Mouse (Mus musculus) midbrain, postnatal 0 days (tissue): Measurements from ENCODE around the gene Neurl1a. TPM values are rescaled to one million over a fixed set of nuclear protein-coding genes. Genes with fewer than 3 reads are reported as not detected.

Source experiments
- ATAC-seq: fragments of 200-750 bp; cut with Nextera tagmentation; 2 replicates; pipeline ENCODE4 v1.8.0; 2017; ENCODE audit warnings: moderate number of reproducible peaks, mild to moderate bottlenecking, moderate TSS enrichment, moderate library complexity; ENCODE audit not compliant: low FRiP score
- DNase-seq: peaks from one replicate; pipeline ENCODE4 v3.0.0-alpha.2; 2015; ENCODE audit warnings: low spot score
- H3K27ac ChIP-seq: fragments of 300-500 bp; sonication (generic); 2 replicates; pipeline ENCODE4 v1.5.1; 2014; ENCODE audit warnings: low read depth, mild to moderate bottlenecking, low read length, mixed read lengths
- H3K27me3 ChIP-seq: fragments of 300-500 bp; sonication (generic); 2 replicates; pipeline ENCODE4 v1.6.1; 2014; ENCODE audit warnings: low read length, control low read depth, mixed read lengths; ENCODE audit not compliant: insufficient read depth
- H3K36me3 ChIP-seq: fragments of 300-500 bp; sonication (generic); 2 replicates; pipeline ENCODE4 v1.6.1; 2014; ENCODE audit warnings: low read length, control low read depth, mixed read lengths; ENCODE audit not compliant: insufficient read depth
- H3K4me1 ChIP-seq: fragments of 300-500 bp; sonication (generic); 2 replicates; pipeline ENCODE4 v1.6.1; 2014; ENCODE audit warnings: mild to moderate bottlenecking, control low read depth, antibody characterized with exemption, low read length, mixed read lengths; ENCODE audit not compliant: insufficient read depth
- H3K4me2 ChIP-seq: fragments of 300-500 bp; sonication (generic); 2 replicates; pipeline ENCODE4 v1.6.1; 2014; ENCODE audit warnings: low read depth, mild to moderate bottlenecking, low read length, mixed read lengths; ENCODE audit not compliant: poor library complexity, severe bottlenecking
- H3K4me3 ChIP-seq: fragments of 300-500 bp; sonication (generic); 2 replicates; pipeline ENCODE4 v1.5.1; 2014; ENCODE audit warnings: low read depth, mild to moderate bottlenecking, low read length, moderate library complexity
- H3K9ac ChIP-seq: fragments of 300-500 bp; sonication (generic); replicated peaks from 2 replicates; pipeline ENCODE4 v1.6.1; 2014; ENCODE audit warnings: mild to moderate bottlenecking, low read length, moderate library complexity, mixed read lengths; ENCODE audit not compliant: poor library complexity, severe bottlenecking
- H3K9me3 ChIP-seq: fragments of 300-500 bp; sonication (generic); 2 replicates; pipeline ENCODE4 v1.6.1; 2016; ENCODE audit warnings: low read length, control low read depth
- CTCF ChIP-seq: IDR thresholded peaks from 2 replicates; pipeline ENCODE4 v1.5.1; 2016; ENCODE audit warnings: antibody characterized with exemption, mild to moderate bottlenecking
- WGBS: fragments of 180-500 bp; shearing (Covaris S2); extraction: QIAGEN DNeasy Blood & Tissue Kit; methylation state at CpG from one replicate; pipeline ENCODE4 v1.1.7; 2014; 5-methylcytosine and 5-hydroxymethylcytosine counted together
- polyA plus RNA-seq: library from polyadenylated mRNA; unstranded; fragments of >200 nt; fragmentation: Nextera tagmentation; extraction: Ambion mirVana; gene quantifications from 2 replicates; pipeline ENCODE4 v1.2.1, GENCODE M21; 2015
- total RNA-seq: library from RNA; depleted of rRNA; stranded (reverse); fragments of >200 nt; gene quantifications from 2 replicates; pipeline ENCODE4 v1.2.3, GENCODE M21; 2014

Gene Neurl1a
- total and polyA plus RNA-seq, 2 experiments from 2014 or later = 16.2 to 82.4 TPM

DNA sequence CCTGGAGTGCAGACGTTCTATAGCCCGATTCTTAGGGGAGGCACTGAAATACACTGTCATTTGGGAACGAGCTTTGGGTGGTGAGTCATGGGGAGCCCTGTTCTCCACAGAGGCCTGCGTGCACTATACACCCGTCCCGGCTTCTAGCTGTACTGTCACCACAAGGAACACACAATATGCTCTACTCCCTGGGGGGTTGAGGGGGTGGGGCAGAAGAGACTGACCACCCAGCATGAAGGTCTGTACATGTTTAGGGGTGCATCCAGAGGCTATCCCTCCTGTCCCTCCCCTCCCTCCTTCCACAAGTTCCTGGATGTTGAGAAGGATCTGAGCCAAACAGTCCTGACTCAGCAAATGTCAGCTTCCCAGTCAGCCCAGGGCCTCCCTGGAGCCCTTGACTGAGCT is 103.4 kb downstream of the Neurl1a start:
- 0 out of 2 replicates have a peak, but pooled peaks cover 2% of the 10 kb centered on the region for H3K36me3 ChIP-seq
- no peak overlapping the region for H3K4me2 ChIP-seq
- ATAC-seq (no peak), DNase-seq (no peak)
- no peak overlapping the region for H3K9ac ChIP-seq
- H3K4me1 ChIP-seq = no peaks in the 10 kb centered on the region
- 80% methylated on average over 6 of the region's 6 CpGs for WGBS
- no peaks in the 10 kb centered on the region for H3K9me3 ChIP-seq
- H3K4me3 ChIP-seq = no peak overlapping the region
- no peak overlapping the region for H3K27ac ChIP-seq
- TF ChIP-seq CTCF = no peak
- no peaks in the 10 kb centered on the region for H3K27me3 ChIP-seq

DNA sequence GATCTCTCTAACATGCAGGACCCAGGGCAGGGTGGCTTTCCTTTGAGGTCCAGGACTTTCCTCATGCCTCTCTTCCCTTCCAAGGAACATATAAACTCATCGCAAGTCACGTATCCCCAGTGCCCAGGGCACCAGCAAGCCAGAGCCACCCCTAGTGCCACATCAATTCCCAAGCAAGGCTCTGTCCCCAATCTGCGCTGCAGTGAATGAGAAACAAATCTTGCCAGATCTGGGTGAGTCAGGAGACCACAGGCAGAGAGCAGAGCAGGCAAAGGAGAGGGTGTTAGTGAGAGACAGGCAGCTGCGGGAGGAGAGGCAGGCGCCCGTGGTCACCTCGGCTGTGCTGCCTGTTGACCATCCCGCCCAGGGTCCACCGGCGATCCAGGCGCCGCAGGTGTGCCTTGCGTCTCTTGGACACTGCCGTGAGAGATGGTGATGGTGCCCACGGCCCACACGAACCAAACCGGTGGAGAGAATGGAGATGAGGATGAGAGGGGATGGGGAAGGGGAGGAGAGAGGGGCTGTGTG is 104.1 kb downstream of the Neurl1a start:
- no peak for ATAC-seq
- Histone ChIP-seq H3K27ac (no peak overlapping the region), H3K9me3 (no peaks in the 10 kb centered on the region), H3K4me1 (no peaks in the 10 kb centered on the region), H3K27me3 (no peaks in the 10 kb centered on the region), H3K36me3 (0 out of 2 replicates have a peak, but pooled peaks cover 2% of the 10 kb centered on the region), H3K9ac (no peak overlapping the region), H3K4me2 (no peak overlapping the region), H3K4me3 (no peak overlapping the region)
- TF ChIP-seq CTCF = no peak
- no peak for DNase-seq
- 99% methylated on average over 17 of the region's 17 CpGs for WGBS

DNA sequence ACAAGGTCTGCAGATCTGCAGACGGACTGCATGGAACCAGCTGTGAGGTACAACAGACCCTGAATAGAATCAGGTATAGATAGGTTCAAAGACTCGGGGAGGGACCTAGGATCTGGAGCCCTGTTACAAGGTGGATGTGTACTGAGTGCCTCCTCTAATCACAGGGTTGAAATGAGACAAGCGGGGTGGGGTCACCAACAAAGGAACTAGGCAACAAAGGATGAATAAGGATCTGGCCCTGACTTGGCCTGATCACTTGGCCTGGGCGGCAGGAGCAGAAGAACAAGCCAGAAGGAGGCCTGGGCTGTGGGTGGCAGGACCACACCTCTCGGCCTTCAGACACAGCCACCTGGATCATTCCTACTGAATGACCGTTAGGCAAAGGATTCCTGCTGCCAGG is 107.0 kb downstream of the Neurl1a start:
- Histone ChIP-seq H3K4me3 (no peak overlapping the region), H3K9me3 (no peaks in the 10 kb centered on the region), H3K4me2 (no peak overlapping the region), H3K4me1 (no peaks in the 10 kb centered on the region), H3K27ac (no peak overlapping the region), H3K9ac (no peak overlapping the region), H3K36me3 (no peaks in the 10 kb centered on the region), H3K27me3 (no peaks in the 10 kb centered on the region)
- no peak for DNase-seq
- WGBS = 82% methylated on average over 6 of the region's 6 CpGs
- TF ChIP-seq CTCF = no peak
- no peak for ATAC-seq

DNA sequence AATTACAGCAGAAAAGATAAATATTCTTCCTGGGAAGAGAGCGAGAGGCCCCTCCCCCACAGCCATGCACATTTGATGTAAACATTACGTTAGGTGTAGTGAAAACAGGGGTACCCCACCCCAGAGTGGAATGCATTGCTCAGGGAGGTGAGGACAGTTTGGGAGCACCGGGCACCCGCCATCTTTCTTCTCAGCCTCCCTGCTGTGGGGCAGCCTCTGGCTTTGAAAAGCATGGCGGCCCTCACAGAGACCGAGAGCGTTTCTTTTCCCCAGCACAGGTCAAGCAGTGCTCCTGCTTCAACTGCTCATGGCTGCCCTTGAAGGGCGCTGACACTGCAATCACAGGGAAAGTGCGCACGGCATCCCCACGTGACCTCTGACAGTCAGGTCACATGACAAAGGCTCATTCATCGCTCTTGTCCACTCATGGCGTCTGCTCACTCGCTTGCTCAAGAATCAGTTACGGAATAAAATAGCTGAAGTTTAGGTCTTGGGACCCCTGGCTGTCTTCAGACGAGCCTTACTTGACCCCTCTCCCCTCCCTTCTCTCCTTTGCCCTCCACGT is 108.3 kb downstream of the Neurl1a start:
- Histone ChIP-seq H3K36me3 (no peaks in the 10 kb centered on the region), H3K27me3 (no peaks in the 10 kb centered on the region), H3K4me2 (no peak overlapping the region), H3K4me1 (no peaks in the 10 kb centered on the region), H3K4me3 (no peak overlapping the region), H3K27ac (no peak overlapping the region), H3K9me3 (no peaks in the 10 kb centered on the region), H3K9ac (no peak overlapping the region)
- TF ChIP-seq CTCF = no peak
- WGBS = 77% methylated on average over 17 of the region's 17 CpGs
- no peak for DNase-seq
- no peak for ATAC-seq

DNA sequence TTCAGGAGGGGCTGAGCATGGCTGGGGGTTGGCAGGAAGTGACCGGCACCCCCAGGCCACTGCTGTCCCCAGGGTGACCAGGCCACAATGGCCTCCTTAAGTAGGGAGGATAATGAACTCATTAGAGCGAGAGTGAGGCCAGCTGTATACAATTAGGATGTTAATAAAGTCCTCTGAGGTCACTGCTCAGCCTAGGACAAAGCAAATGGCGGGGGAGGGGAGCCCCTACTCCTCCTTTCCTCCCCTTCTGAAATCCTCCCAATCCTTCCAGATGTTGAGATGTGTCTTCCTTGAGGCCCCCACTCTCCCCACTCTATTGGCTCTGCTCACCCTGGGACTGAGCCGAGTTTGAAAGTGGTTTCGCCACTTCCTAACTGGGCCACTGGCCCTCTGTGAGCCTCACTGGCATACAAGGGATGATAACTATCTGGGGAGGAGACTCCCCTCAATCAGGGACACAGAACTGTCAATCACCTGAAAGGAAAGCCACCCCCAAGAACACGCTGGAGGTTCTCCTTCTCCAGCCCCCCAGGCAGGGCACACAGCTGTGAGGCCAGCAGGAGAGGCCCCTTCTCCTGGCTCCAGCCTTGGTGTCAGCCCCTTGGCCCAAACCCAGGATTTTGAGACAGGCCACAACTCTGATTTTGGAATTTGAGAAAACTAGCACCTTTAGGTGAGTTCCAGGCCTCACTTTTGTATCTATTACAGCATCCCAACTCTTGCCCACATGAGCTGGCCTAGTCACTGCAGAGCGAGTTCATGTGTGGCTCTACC is 112.9 kb downstream of the Neurl1a start:
- TF ChIP-seq CTCF = no peak
- Histone ChIP-seq H3K9me3 (no peaks in the 10 kb centered on the region), H3K9ac (no peak overlapping the region), H3K4me2 (no peak overlapping the region), H3K4me1 (no peaks in the 10 kb centered on the region), H3K27me3 (no peaks in the 10 kb centered on the region), H3K27ac (no peak overlapping the region), H3K36me3 (no peaks in the 10 kb centered on the region), H3K4me3 (no peak overlapping the region)
- no peak for ATAC-seq
- no peak for DNase-seq
- WGBS = 45% methylated on average over 7 of the region's 7 CpGs

DNA sequence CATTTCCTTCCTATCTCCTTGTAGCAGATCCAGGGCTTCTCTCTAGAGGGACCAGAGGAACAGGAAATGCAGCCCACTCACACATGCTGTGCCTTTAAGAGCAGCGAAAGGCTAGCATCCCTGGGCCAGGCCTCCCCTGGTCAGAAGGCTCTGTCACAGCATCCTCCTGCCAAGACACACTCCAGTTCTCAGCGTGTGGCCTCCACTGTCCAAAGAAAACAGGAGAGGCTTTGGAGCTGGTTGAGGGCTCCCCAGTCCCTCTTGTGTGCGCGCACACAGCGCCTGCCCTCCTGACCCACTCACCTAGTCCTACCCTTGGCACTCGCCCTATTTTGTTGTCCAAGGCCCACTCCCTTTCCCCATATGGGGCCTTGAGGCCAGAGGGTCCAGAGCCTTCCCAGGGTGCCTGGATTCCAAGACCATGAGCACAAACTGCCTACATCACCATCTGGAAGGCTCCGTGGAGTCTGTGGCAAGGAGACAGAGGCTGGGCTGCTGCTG is 113.9 kb downstream of the Neurl1a start:
- ATAC-seq (no peak), DNase-seq (peak; percentile 56)
- Histone ChIP-seq H3K9me3 (no peaks in the 10 kb centered on the region), H3K27ac (no peak overlapping the region), H3K9ac (no peak overlapping the region), H3K4me2 (no peak overlapping the region), H3K36me3 (no peaks in the 10 kb centered on the region), H3K27me3 (no peaks in the 10 kb centered on the region), H3K4me1 (no peaks in the 10 kb centered on the region), H3K4me3 (no peak overlapping the region)
- TF ChIP-seq CTCF = no peak
- 49% methylated on average over 7 of the region's 7 CpGs for WGBS
